Mouse (Mus musculus) intestine, embryonic 14.5 days (tissue): ENCODE data around the gene Apoe. TPM values are rescaled to one million over a fixed set of nuclear protein-coding genes. Genes with fewer than 3 reads are reported as not detected.
A peak's percentile ranks its signal among the peaks of the same experiment; 100 is the strongest.

Source experiments
- ATAC-seq: fragments of 200-750 bp; cut with Nextera tagmentation; replicated peaks from 2 replicates; pipeline ENCODE4 v1.8.0; 2017; ENCODE audit warnings: low read depth, moderate number of reproducible peaks, moderate TSS enrichment, moderate library complexity; ENCODE audit not compliant: low FRiP score, low TSS enrichment
- DNase-seq: peaks from one replicate; pipeline ENCODE4 v3.0.0-alpha.2; 2018; ENCODE audit warnings: low spot score
- H3K27ac ChIP-seq: fragments of 300-500 bp; sonication (generic); 2 replicates; pipeline ENCODE4 v1.5.1; 2014; ENCODE audit warnings: low read depth, mild to moderate bottlenecking, control low read depth
- H3K27me3 ChIP-seq: fragments of 300-500 bp; sonication (generic); replicated peaks from 2 replicates; pipeline ENCODE4 v1.6.1; 2014; ENCODE audit warnings: low read length, control low read depth; ENCODE audit not compliant: control insufficient read depth, insufficient read depth
- H3K36me3 ChIP-seq: fragments of 300-500 bp; sonication (generic); 2 replicates; pipeline ENCODE4 v1.6.1; 2014; ENCODE audit warnings: low read length, control low read depth; ENCODE audit not compliant: control insufficient read depth, insufficient read depth
- H3K4me1 ChIP-seq: fragments of 300-500 bp; sonication (generic); replicated peaks from 2 replicates; pipeline ENCODE4 v1.6.1; 2014; ENCODE audit warnings: low read length, control low read depth, mixed read lengths; ENCODE audit not compliant: control insufficient read depth, insufficient read depth
- H3K4me2 ChIP-seq: fragments of 300-500 bp; sonication (generic); 2 replicates; pipeline ENCODE4 v1.6.1; 2014; ENCODE audit warnings: low read length
- H3K4me3 ChIP-seq: fragments of 300-500 bp; sonication (generic); 2 replicates; pipeline ENCODE4 v1.5.1; 2014; ENCODE audit warnings: low read depth, low read length, control low read depth, mixed read lengths
- H3K9ac ChIP-seq: fragments of 300-500 bp; sonication (generic); 2 replicates; pipeline ENCODE4 v1.6.1; 2014; ENCODE audit warnings: mild to moderate bottlenecking, low read length
- H3K9me3 ChIP-seq: fragments of 300-500 bp; sonication (generic); 2 replicates; pipeline ENCODE4 v1.6.1; 2016; ENCODE audit warnings: low read length, control low read depth; ENCODE audit not compliant: control insufficient read depth
- WGBS: fragments of 180-500 bp; shearing (Covaris S2); extraction: QIAGEN DNeasy Blood & Tissue Kit; methylation state at CpG from one replicate; pipeline ENCODE4 v1.1.7; 2014; 5-methylcytosine and 5-hydroxymethylcytosine counted together
- polyA plus RNA-seq: library from polyadenylated mRNA; unstranded; fragments of >200 nt; fragmentation: Nextera tagmentation; extraction: Ambion mirVana; gene quantifications from 2 replicates; pipeline ENCODE4 v1.2.1, GENCODE M21; 2014

Apoe gene
- polyA plus RNA-seq, 1 experiment from 2014 or later: 233 TPM

GRCm38 (mm10) chr7:19741329-19742031 is 42.5 kb upstream of the Apoe start:
- WGBS: 11% methylated on average over 8 of the region's 8 CpGs
- no peak overlapping the region for H3K9ac ChIP-seq
- no peak overlapping the region for H3K4me2 ChIP-seq
- no peaks in the 10 kb centered on the region for H3K27me3 ChIP-seq
- DNase-seq (no peak), ATAC-seq (peak; percentile 23; the same call in 1 of the 2 replicates)
- H3K4me1 ChIP-seq: peaks cover 26% of the 10 kb centered on the region
- no peak overlapping the region for H3K4me3 ChIP-seq
- H3K36me3 ChIP-seq: peaks cover 59% of the 10 kb centered on the region
- no peaks in the 10 kb centered on the region for H3K9me3 ChIP-seq
- no peak overlapping the region; the same call in 1 of the 2 replicates for H3K27ac ChIP-seq

GRCm38 (mm10) chr7:19740269-19740668 is 41.3 kb upstream of the Apoe start:
- H3K27ac ChIP-seq: no peak overlapping the region
- no peak overlapping the region for H3K4me2 ChIP-seq
- ATAC-seq (no peak), DNase-seq (no peak)
- H3K27me3 ChIP-seq: no peaks in the 10 kb centered on the region
- peaks cover 66% of the 10 kb centered on the region for H3K36me3 ChIP-seq
- H3K4me1 ChIP-seq: peaks cover 16% of the 10 kb centered on the region; the same call in 1 of the 2 replicates
- no peak overlapping the region for H3K9ac ChIP-seq
- no peak overlapping the region for H3K4me3 ChIP-seq
- H3K9me3 ChIP-seq: no peaks in the 10 kb centered on the region
- 88% methylated on average over 11 of the region's 11 CpGs for WGBS

GRCm38 (mm10) chr7:19738771-19739170 is 39.8 kb upstream of the Apoe start:
- Histone ChIP-seq H3K4me1 (0 out of 2 replicates have a peak, but pooled peaks cover 9% of the 10 kb centered on the region), H3K9me3 (no peaks in the 10 kb centered on the region), H3K9ac (no peak overlapping the region), H3K27ac (no peak overlapping the region), H3K36me3 (peaks cover 69% of the 10 kb centered on the region), H3K27me3 (no peaks in the 10 kb centered on the region), H3K4me2 (no peak overlapping the region), H3K4me3 (no peak overlapping the region)
- ATAC-seq (no peak), DNase-seq (no peak)
- 86% methylated on average over 3 of the region's 3 CpGs for WGBS

GRCm38 (mm10) chr7:19736389-19737057 is 37.5 kb upstream of the Apoe start:
- ATAC-seq (no peak), DNase-seq (no peak)
- no peaks in the 10 kb centered on the region for H3K27me3 ChIP-seq
- no peaks in the 10 kb centered on the region for H3K4me1 ChIP-seq
- peaks cover 74% of the 10 kb centered on the region for H3K36me3 ChIP-seq
- H3K4me2 ChIP-seq: no peak overlapping the region
- no peak overlapping the region for H3K27ac ChIP-seq
- 87% methylated on average over 16 of the region's 16 CpGs for WGBS
- H3K9ac ChIP-seq: no peak overlapping the region
- no peak overlapping the region for H3K4me3 ChIP-seq
- no peaks in the 10 kb centered on the region for H3K9me3 ChIP-seq

GRCm38 (mm10) chr7:19734178-19734666 is 35.2 kb upstream of the Apoe start:
- H3K4me2 ChIP-seq: no peak overlapping the region
- no peak overlapping the region for H3K4me3 ChIP-seq
- H3K27ac ChIP-seq: no peak overlapping the region
- H3K36me3 ChIP-seq: peaks cover 85% of the 10 kb centered on the region
- no peak for ATAC-seq
- no peaks in the 10 kb centered on the region for H3K4me1 ChIP-seq
- no peaks in the 10 kb centered on the region for H3K27me3 ChIP-seq
- H3K9ac ChIP-seq: no peak overlapping the region
- no peaks in the 10 kb centered on the region for H3K9me3 ChIP-seq
- no peak for DNase-seq
- WGBS: 87% methylated on average over 10 of the region's 10 CpGs

GRCm38 (mm10) chr7:19726541-19726940 is 27.6 kb upstream of the Apoe start:
- H3K4me1 ChIP-seq: no peaks in the 10 kb centered on the region
- 85% methylated on average over 4 of the region's 4 CpGs for WGBS
- H3K4me2 ChIP-seq: no peak overlapping the region
- H3K27me3 ChIP-seq: no peaks in the 10 kb centered on the region
- ATAC-seq: no peak
- peaks cover 90% of the 10 kb centered on the region for H3K36me3 ChIP-seq
- no peak overlapping the region for H3K4me3 ChIP-seq
- no peak for DNase-seq
- no peak overlapping the region for H3K9ac ChIP-seq
- H3K9me3 ChIP-seq: peaks cover 3% of the 10 kb centered on the region; the same call in 1 of the 2 replicates
- no peak overlapping the region for H3K27ac ChIP-seq

- Histone ChIP-seq H3K27me3 (no peaks in the 10 kb centered on the region), H3K9ac (no peak overlapping the region), H3K9me3 (peaks cover 14% of the 10 kb centered on the region), H3K4me1 (no peaks in the 10 kb centered on the region), H3K27ac (no peak overlapping the region), H3K36me3 (peaks cover 81% of the 10 kb centered on the region), H3K4me2 (no peak overlapping the region), H3K4me3 (no peak overlapping the region)
- no peak for ATAC-seq
- no peak for DNase-seq
- WGBS: 94% methylated on average over 12 of the region's 12 CpGs
Measured at GRCm38 (mm10) chr7:19724167-19724566, 25.2 kb upstream of the Apoe start.

GRCm38 (mm10) chr7:19722754-19723195 is 23.8 kb upstream of the Apoe start:
- H3K4me1 ChIP-seq: no peaks in the 10 kb centered on the region
- WGBS: 87% methylated on average over 6 of the region's 6 CpGs
- H3K4me2 ChIP-seq: no peak overlapping the region
- H3K27me3 ChIP-seq: no peaks in the 10 kb centered on the region
- no peak overlapping the region for H3K9ac ChIP-seq
- peaks cover 14% of the 10 kb centered on the region for H3K9me3 ChIP-seq
- ATAC-seq (no peak), DNase-seq (no peak)
- H3K27ac ChIP-seq: no peak overlapping the region; the same call in 1 of the 2 replicates
- peaks cover 77% of the 10 kb centered on the region for H3K36me3 ChIP-seq
- H3K4me3 ChIP-seq: no peak overlapping the region
